Mouse (Mus musculus) spleen, adult 2 months (tissue): Measurements from ENCODE around the gene Gm2000. TPM values are rescaled to one million over a fixed set of nuclear protein-coding genes. Genes with fewer than 3 reads are reported as not detected.

Experiments
- DNase-seq, 2 experiments: peaks; one replicate each; pipeline versions ENCODE4 v3.0.0 to v3.0.0-alpha.2; 2012 to 2021; ENCODE audit warnings: low spot score in 2 of 2, low read depth in 1 of 2
- H3K27ac ChIP-seq: fragments of 200-500 bp; 2 replicates; pipeline ENCODE4 v1.5.1; 2012; ENCODE audit warnings: low read length, inconsistent platforms; ENCODE audit not compliant: insufficient read depth
- H3K27me3 ChIP-seq: fragments of 200-500 bp; 2 replicates; pipeline ENCODE4 v1.6.1; 2012; ENCODE audit warnings: mild to moderate bottlenecking, moderate library complexity, low read length, inconsistent platforms; ENCODE audit not compliant: control insufficient read depth, insufficient read depth
- H3K36me3 ChIP-seq: fragments of 200-500 bp; 2 replicates; pipeline ENCODE4 v1.6.1; 2012; ENCODE audit warnings: mild to moderate bottlenecking, low read length, inconsistent platforms; ENCODE audit not compliant: control insufficient read depth, insufficient read depth
- H3K4me1 ChIP-seq: fragments of 200-500 bp; 2 replicates; pipeline ENCODE4 v1.6.1; 2011; ENCODE audit warnings: inconsistent platforms; ENCODE audit not compliant: control insufficient read depth, insufficient read depth, insufficient read length
- H3K4me3 ChIP-seq: fragments of 200-500 bp; 2 replicates; pipeline ENCODE4 v1.5.1; 2011; ENCODE audit warnings: mild to moderate bottlenecking, inconsistent platforms; ENCODE audit not compliant: insufficient read depth, insufficient read length; ENCODE audit errors: extremely low read depth
- CTCF ChIP-seq: fragments of 200-500 bp; IDR thresholded peaks from 2 replicates; pipeline ENCODE4 v1.5.1; 2011; ENCODE audit warnings: mild to moderate bottlenecking, inconsistent platforms; ENCODE audit not compliant: insufficient read depth, insufficient read length, insufficient replicate concordance; ENCODE audit errors: extremely low read depth
- POLR2A ChIP-seq: fragments of 200-500 bp; IDR thresholded peaks from 2 replicates; pipeline ENCODE4 v1.6.1; 2011; ENCODE audit warnings: low read depth, low read length, inconsistent platforms
- WGBS: fragments of 180-500 bp; shearing (Covaris S2); methylation state at CpG from one replicate; pipeline ENCODE4 v1.1.7; 2018; 5-methylcytosine and 5-hydroxymethylcytosine counted together
- polyA plus RNA-seq: library from polyadenylated mRNA; depleted of rRNA; stranded (reverse); fragments of >200 nt; gene quantifications from 2 replicates; pipeline ENCODE4 v1.2.3, GENCODE M21; 2012; rRNA removed

The Gm2000 gene
- 27.1 and 33.6 TPM in 2 replicates for polyA plus RNA-seq

GRCm38 (mm10) chr1:156365740-156366139 lies at the start of gene Gm2000:
Gm2000 (plus strand) TSS chr1:156366040.
- TF ChIP-seq CTCF (no peak), POLR2A (no peak)
- no peak within 1 kb of the TSS for H3K27ac ChIP-seq
- H3K36me3 ChIP-seq, result no peaks in the 10 kb centered on the region
- WGBS, result 89% methylated on average over 8 of the region's 8 CpGs
- no peaks in the 10 kb centered on the region for H3K27me3 ChIP-seq
- no peak for DNase-seq
- H3K4me3 ChIP-seq, result no peak within 1 kb of the TSS
- H3K4me1 ChIP-seq, result no peaks in the 10 kb centered on the region

- no peaks in the 10 kb centered on the region for H3K36me3 ChIP-seq
- TF ChIP-seq POLR2A, result no peak
- TF ChIP-seq CTCF, result no peak
- no peak overlapping the region for H3K4me3 ChIP-seq
- no peak for DNase-seq
- no peaks in the 10 kb centered on the region for H3K27me3 ChIP-seq
- WGBS, result 92% methylated on average over 9 of the region's 9 CpGs
- H3K4me1 ChIP-seq, result no peaks in the 10 kb centered on the region
- no peak overlapping the region for H3K27ac ChIP-seq
Observed at GRCm38 (mm10) chr1:156323126-156323525, 42.7 kb upstream of the Gm2000 start.

DNA sequence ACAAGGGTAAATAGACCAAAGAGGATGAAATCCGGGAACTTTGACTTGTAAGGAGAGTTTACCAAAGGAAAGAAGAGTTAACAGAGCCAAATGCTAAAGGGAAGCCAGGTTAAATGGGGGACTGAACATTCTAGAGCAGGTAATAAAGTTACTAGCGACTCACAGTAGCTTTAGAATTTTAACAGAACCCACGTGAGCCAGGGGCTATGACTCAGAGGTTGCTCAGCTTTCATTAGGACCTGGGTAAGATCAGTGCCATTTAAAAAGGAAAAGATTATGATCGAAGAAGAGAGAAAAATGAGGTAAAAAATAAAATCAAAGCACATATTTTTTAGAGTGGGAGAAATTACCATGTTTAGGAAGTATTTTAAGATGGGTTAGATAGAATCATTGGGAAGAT lies 25.0 kb upstream of the Gm2000 start:
- Histone ChIP-seq H3K4me1 (no peaks in the 10 kb centered on the region), H3K36me3 (no peaks in the 10 kb centered on the region), H3K27ac (no peak overlapping the region), H3K4me3 (no peak overlapping the region), H3K27me3 (0 out of 2 replicates have a peak, but pooled peaks cover 2% of the 10 kb centered on the region)
- TF ChIP-seq POLR2A (no peak), CTCF (no peak)
- DNase-seq, result no peak
- WGBS, result 82% methylated on average over 4 of the region's 4 CpGs

- Histone ChIP-seq H3K4me1 (no peaks in the 10 kb centered on the region), H3K27me3 (0 out of 2 replicates have a peak, but pooled peaks cover 2% of the 10 kb centered on the region), H3K4me3 (no peak overlapping the region), H3K27ac (no peak overlapping the region), H3K36me3 (no peaks in the 10 kb centered on the region)
- 82% methylated on average over 4 of the region's 4 CpGs for WGBS
- DNase-seq, result no peak
- TF ChIP-seq POLR2A (no peak), CTCF (no peak)
Observed at GRCm38 (mm10) chr1:156344433-156344832, 21.4 kb upstream of the Gm2000 start.

DNA sequence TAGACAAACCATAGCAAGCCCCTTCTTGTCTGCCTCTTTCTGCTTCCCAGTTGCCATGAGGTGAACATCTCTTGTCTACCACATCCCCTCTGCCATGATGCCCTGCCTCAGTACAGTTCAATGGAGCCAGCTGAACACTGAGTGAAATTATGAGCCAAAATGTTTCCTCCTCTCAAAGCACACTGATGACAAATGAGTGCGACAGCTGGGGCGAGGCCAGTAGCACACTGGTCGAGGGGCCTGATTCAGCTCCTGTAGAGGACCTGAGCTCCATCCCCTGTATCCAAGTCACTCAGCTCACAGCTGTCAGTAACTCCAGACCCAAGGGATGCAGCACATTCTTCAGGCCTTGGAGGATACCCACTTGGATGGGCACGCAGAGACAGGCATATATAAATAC lies 20.2 kb upstream of the Gm2000 start:
- DNase-seq, result no peak
- Histone ChIP-seq H3K36me3 (no peaks in the 10 kb centered on the region), H3K27ac (no peak overlapping the region), H3K4me1 (no peaks in the 10 kb centered on the region), H3K4me3 (no peak overlapping the region), H3K27me3 (0 out of 2 replicates have a peak, but pooled peaks cover 2% of the 10 kb centered on the region)
- WGBS, result 95% methylated on average over 4 of the region's 4 CpGs
- TF ChIP-seq CTCF (no peak), POLR2A (no peak)

DNA sequence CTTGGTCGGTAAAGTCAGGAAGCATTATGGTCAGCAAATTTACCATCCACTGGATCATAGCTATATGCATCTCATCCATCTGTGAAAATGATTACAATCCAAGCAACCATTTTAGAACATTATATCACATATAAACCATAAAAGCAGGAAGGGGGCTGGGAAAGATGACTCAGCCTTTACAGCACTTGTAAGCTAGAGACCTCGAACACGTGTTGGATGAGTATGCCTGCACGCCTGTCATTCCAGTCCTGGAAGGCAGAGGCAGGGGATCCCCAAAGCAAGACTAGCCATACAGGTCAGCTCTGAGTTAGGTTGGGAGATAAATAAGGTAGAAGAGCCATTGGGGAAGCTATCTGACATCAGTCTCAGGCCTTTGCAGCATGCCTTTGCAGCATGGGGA lies 16.8 kb upstream of the Gm2000 start:
- DNase-seq, result no peak
- Histone ChIP-seq H3K4me1 (no peaks in the 10 kb centered on the region), H3K27ac (no peak overlapping the region), H3K4me3 (no peak overlapping the region), H3K36me3 (no peaks in the 10 kb centered on the region), H3K27me3 (0 out of 2 replicates have a peak, but pooled peaks cover 2% of the 10 kb centered on the region)
- WGBS, result 66% methylated on average over 4 of the region's 4 CpGs
- TF ChIP-seq POLR2A, result no peak

GRCm38 (mm10) chr1:156350441-156350840 lies 15.4 kb upstream of the Gm2000 start:
- no peak for DNase-seq
- TF ChIP-seq POLR2A (no peak), CTCF (no peak)

More at GRCm38 (mm10) chr1:156350441-156350840, 15.4 kb upstream of the Gm2000 start:
- H3K4me3 ChIP-seq, result no peak overlapping the region
- H3K4me1 ChIP-seq, result no peaks in the 10 kb centered on the region
- H3K27ac ChIP-seq, result no peak overlapping the region
- 0 out of 2 replicates have a peak, but pooled peaks cover 2% of the 10 kb centered on the region for H3K27me3 ChIP-seq
- no peaks in the 10 kb centered on the region for H3K36me3 ChIP-seq
- WGBS, result 70% methylated on average over 4 of the region's 4 CpGs
